Mouse (Mus musculus) midbrain, embryonic 14.5 days (tissue): Measurements from ENCODE around the gene Ccdc157. TPM values are rescaled to one million over a fixed set of nuclear protein-coding genes. Genes with fewer than 3 reads are reported as not detected.
"Not testable (repeated sequence)": the region's sequence is repeated elsewhere in the genome, so short reads cannot be mapped to it uniquely, and the experiment has no call there.

Source experiments
- ATAC-seq: fragments of 200-750 bp; cut with Nextera tagmentation; 2 replicates; pipeline ENCODE4 v1.8.0; 2017; ENCODE audit warnings: moderate number of reproducible peaks, moderate library complexity; ENCODE audit not compliant: low FRiP score, low TSS enrichment
- DNase-seq: peaks from one replicate; pipeline ENCODE4 v3.0.0-alpha.2; 2015
- H3K27ac ChIP-seq: fragments of 300-500 bp; sonication (generic); replicated peaks from 2 replicates; pipeline ENCODE4 v1.5.1; 2014; ENCODE audit warnings: mild to moderate bottlenecking, low read depth, low read length, moderate library complexity
- H3K27me3 ChIP-seq: fragments of 300-500 bp; sonication (generic); 2 replicates; pipeline ENCODE4 v1.6.1; 2014; ENCODE audit warnings: low read length, control low read depth, mixed read lengths; ENCODE audit not compliant: control insufficient read depth, insufficient read depth
- H3K36me3 ChIP-seq: fragments of 300-500 bp; sonication (generic); 2 replicates; pipeline ENCODE4 v1.6.1; 2014; ENCODE audit warnings: low read length, control low read depth; ENCODE audit not compliant: control insufficient read depth, insufficient read depth
- H3K4me1 ChIP-seq: fragments of 300-500 bp; sonication (generic); 2 replicates; pipeline ENCODE4 v1.6.1; 2014; ENCODE audit warnings: mild to moderate bottlenecking, antibody characterized with exemption, low read length, control low read depth; ENCODE audit not compliant: control insufficient read depth, insufficient read depth
- H3K4me2 ChIP-seq: fragments of 300-500 bp; sonication (generic); 2 replicates; pipeline ENCODE4 v1.6.1; 2014; ENCODE audit warnings: mild to moderate bottlenecking, low read length, moderate library complexity
- H3K4me3 ChIP-seq: fragments of 300-500 bp; sonication (generic); replicated peaks from 2 replicates; pipeline ENCODE4 v1.5.1; 2014; ENCODE audit warnings: low read depth, low read length
- H3K9ac ChIP-seq: fragments of 300-500 bp; sonication (generic); replicated peaks from 2 replicates; pipeline ENCODE4 v1.6.1; 2014; ENCODE audit warnings: mild to moderate bottlenecking, low read length, moderate library complexity
- H3K9me3 ChIP-seq: fragments of 300-500 bp; sonication (generic); 2 replicates; pipeline ENCODE4 v1.6.1; 2016; ENCODE audit warnings: low read length, control low read depth, mixed read lengths; ENCODE audit not compliant: control insufficient read depth
- WGBS: fragments of 180-500 bp; shearing (Covaris S2); extraction: QIAGEN DNeasy Blood & Tissue Kit; methylation state at CpG from one replicate; pipeline ENCODE4 v1.1.7; 2014; 5-methylcytosine and 5-hydroxymethylcytosine counted together
- polyA plus RNA-seq: library from polyadenylated mRNA; unstranded; fragments of >200 nt; fragmentation: Nextera tagmentation; extraction: Ambion mirVana; gene quantifications from 2 replicates; pipeline ENCODE4 v1.2.1, GENCODE M21; 2014

Ccdc157 gene
- polyA plus RNA-seq, 1 experiment from 2014 or later: 7.1 TPM

GRCm38 (mm10) chr11:4186486-4187317 is 26.6 kb upstream of the Ccdc157 start, which contains the start of gene Tbc1d10a:
Tbc1d10a (plus strand) TSS chr11:4186789.
- ATAC-seq: peak; percentile 100
- peaks cover 10% of the 10 kb centered on the region for H3K4me1 ChIP-seq
- H3K4me3 ChIP-seq: peak within 1 kb of the TSS; percentile 84
- WGBS: under 1% methylated on average over 71 of the region's 71 CpGs
- peak within 1 kb of the TSS; percentile 84 for H3K9ac ChIP-seq
- peak within 1 kb of the TSS; percentile 57 for H3K27ac ChIP-seq
- peak; percentile 99 for DNase-seq
- H3K27me3 ChIP-seq: no peaks in the 10 kb centered on the region
- no peaks in the 10 kb centered on the region for H3K9me3 ChIP-seq
- peak within 1 kb of the TSS; percentile 88 for H3K4me2 ChIP-seq
- peaks cover 16% of the 10 kb centered on the region for H3K36me3 ChIP-seq

GRCm38 (mm10) chr11:4185480-4185879 is 25.4 kb upstream of the Ccdc157 start:
- not testable (repeated sequence) for H3K9ac ChIP-seq, H3K27ac ChIP-seq, ATAC-seq, H3K27me3 ChIP-seq, DNase-seq, H3K4me1 ChIP-seq, H3K9me3 ChIP-seq, H3K4me3 ChIP-seq, H3K4me2 ChIP-seq
- H3K36me3 ChIP-seq: peaks cover 29% of the 10 kb centered on the region
- 95% methylated on average over 6 of the region's 6 CpGs for WGBS

- H3K27ac ChIP-seq: no peak overlapping the region
- no peak overlapping the region for H3K4me3 ChIP-seq
- no peak for DNase-seq
- H3K9ac ChIP-seq: no peak overlapping the region
- ATAC-seq: no peak
- no peak overlapping the region for H3K4me2 ChIP-seq
- H3K36me3 ChIP-seq: peaks cover 39% of the 10 kb centered on the region
- 84% methylated on average over 4 of the region's 4 CpGs for WGBS
- peaks cover 10% of the 10 kb centered on the region for H3K4me1 ChIP-seq
- H3K9me3 ChIP-seq: no peaks in the 10 kb centered on the region
- no peaks in the 10 kb centered on the region for H3K27me3 ChIP-seq
These were observed 24.3 kb upstream of the Ccdc157 start for GRCm38 (mm10) chr11:4184251-4184952.

- Histone ChIP-seq H3K4me1 (peaks cover 10% of the 10 kb centered on the region), H3K4me3 (no peak overlapping the region), H3K36me3 (peaks cover 48% of the 10 kb centered on the region), H3K9ac (no peak overlapping the region), H3K27ac (no peak overlapping the region), H3K4me2 (no peak overlapping the region), H3K9me3 (no peaks in the 10 kb centered on the region), H3K27me3 (no peaks in the 10 kb centered on the region)
- ATAC-seq (no peak), DNase-seq (peak; percentile 53)
These were observed 23.4 kb upstream of the Ccdc157 start for GRCm38 (mm10) chr11:4183511-4183910.

GRCm38 (mm10) chr11:4182061-4182460 is 22.0 kb upstream of the Ccdc157 start:
- ATAC-seq: no peak
- Histone ChIP-seq H3K4me1 (peaks cover 1% of the 10 kb centered on the region; the same call in 1 of the 2 replicates), H3K4me2 (no peak overlapping the region), H3K9ac (no peak overlapping the region), H3K27me3 (no peaks in the 10 kb centered on the region), H3K4me3 (no peak overlapping the region), H3K36me3 (peaks cover 63% of the 10 kb centered on the region), H3K27ac (no peak overlapping the region), H3K9me3 (no peaks in the 10 kb centered on the region)
- WGBS: 13% methylated on average over 1 of the region's 1 CpGs
- DNase-seq: no peak

GRCm38 (mm10) chr11:4177716-4178115 is 17.6 kb upstream of the Ccdc157 start:
- no peak for DNase-seq
- Histone ChIP-seq H3K4me2 (no peak overlapping the region), H3K27ac (no peak overlapping the region), H3K4me1 (no peaks in the 10 kb centered on the region), H3K36me3 (peaks cover 100% of the 10 kb centered on the region), H3K4me3 (no peak overlapping the region), H3K27me3 (no peaks in the 10 kb centered on the region), H3K9me3 (no peaks in the 10 kb centered on the region), H3K9ac (no peak overlapping the region)
- 90% methylated on average over 4 of the region's 4 CpGs for WGBS
- ATAC-seq: no peak

GRCm38 (mm10) chr11:4174586-4174985 is 14.5 kb upstream of the Ccdc157 start:
- no peak for DNase-seq
- ATAC-seq: no peak
- no peaks in the 10 kb centered on the region for H3K9me3 ChIP-seq
- H3K9ac ChIP-seq: no peak overlapping the region
- no peak overlapping the region for H3K27ac ChIP-seq
- peaks cover 99% of the 10 kb centered on the region for H3K36me3 ChIP-seq
- WGBS: 77% methylated on average over 5 of the region's 5 CpGs
- no peaks in the 10 kb centered on the region for H3K4me1 ChIP-seq
- H3K4me3 ChIP-seq: no peak overlapping the region
- no peak overlapping the region for H3K4me2 ChIP-seq
- H3K27me3 ChIP-seq: no peaks in the 10 kb centered on the region

- H3K4me2 ChIP-seq: no peak overlapping the region
- DNase-seq (no peak), ATAC-seq (no peak)
- 93% methylated on average over 7 of the region's 7 CpGs for WGBS
- no peak overlapping the region for H3K9ac ChIP-seq
- H3K27me3 ChIP-seq: no peaks in the 10 kb centered on the region
- peaks cover 11% of the 10 kb centered on the region for H3K4me1 ChIP-seq
- H3K36me3 ChIP-seq: peaks cover 98% of the 10 kb centered on the region
- no peak overlapping the region for H3K4me3 ChIP-seq
- no peaks in the 10 kb centered on the region for H3K9me3 ChIP-seq
- no peak overlapping the region for H3K27ac ChIP-seq
These were observed 6.5 kb upstream of the Ccdc157 start for GRCm38 (mm10) chr11:4166467-4167090.
